Mouse (Mus musculus) myocyte (in vitro differentiated cells): ENCODE data around the gene Vangl1. TPM values are rescaled to one million over a fixed set of nuclear protein-coding genes. Genes with fewer than 3 reads are reported as not detected.
A peak's percentile ranks its signal among the peaks of the same experiment; 100 is the strongest.

Experiments used
- H3K27me3 ChIP-seq: one replicate; pipeline ENCODE4 v1.6.1; 2011; ENCODE audit not compliant: control insufficient read depth, insufficient read depth, insufficient read length
- H3K36me3 ChIP-seq: one replicate; pipeline ENCODE4 v1.6.1; 2011; ENCODE audit not compliant: control insufficient read depth, insufficient read depth
- H3K4me2 ChIP-seq: one replicate; pipeline ENCODE4 v1.6.1; 2011; ENCODE audit warnings: low read depth, control low read depth
- H3K4me3 ChIP-seq: one replicate; pipeline ENCODE4 v1.5.1; 2011; ENCODE audit warnings: mild to moderate bottlenecking, control low read depth, moderate library complexity
- H3K79me2 ChIP-seq: one replicate; pipeline ENCODE4 v1.6.1; 2011; ENCODE audit not compliant: control insufficient read depth, insufficient read depth
- H3ac ChIP-seq: one replicate; pipeline ENCODE4 v1.6.1; 2011; ENCODE audit not compliant: control insufficient read depth, insufficient read length
- CEBPB ChIP-seq: IDR thresholded peaks from 2 replicates; pipeline ENCODE4 v1.6.1; 2011; ENCODE audit warnings: mild to moderate bottlenecking, moderate library complexity; ENCODE audit not compliant: poor library complexity, insufficient read depth, severe bottlenecking
- E2F4 ChIP-seq: IDR thresholded peaks from one replicate; pipeline ENCODE4 v1.6.1; 2011; ENCODE audit warnings: mild to moderate bottlenecking, control low read depth, moderate library complexity; ENCODE audit not compliant: insufficient read depth
- MAX ChIP-seq: IDR thresholded peaks from one replicate; pipeline ENCODE4 v1.6.1; 2011; ENCODE audit warnings: low read depth, mild to moderate bottlenecking, control low read depth
- MYOD1 ChIP-seq, 3 experiments: IDR thresholded peaks; one replicate each; pipeline ENCODE4 v1.6.1; 2011; ENCODE audit warnings: control low read depth in 2 of 3, low read depth in 2 of 3, mild to moderate bottlenecking in 2 of 3, moderate library complexity in 1 of 3; ENCODE audit not compliant: insufficient read length in 2 of 3, control insufficient read depth in 1 of 3
- MYOG ChIP-seq, 3 experiments: IDR thresholded peaks; one replicate each; pipeline ENCODE4 v1.6.1; 2011; ENCODE audit warnings: control low read depth in 2 of 3, low read depth in 2 of 3, mild to moderate bottlenecking in 2 of 3; ENCODE audit not compliant: insufficient read length in 2 of 3, control insufficient read depth in 1 of 3, insufficient read depth in 1 of 3
- POLR2A ChIP-seq: IDR thresholded peaks from one replicate; pipeline ENCODE4 v1.6.1; 2011; ENCODE audit warnings: low read depth, mild to moderate bottlenecking, control low read depth, moderate library complexity; ENCODE audit not compliant: insufficient read length
- POLR2AphosphoS2 ChIP-seq: IDR thresholded peaks from one replicate; pipeline ENCODE4 v1.6.1; 2011; ENCODE audit warnings: low read depth, control low read depth; ENCODE audit not compliant: insufficient read length
- REST ChIP-seq: IDR thresholded peaks from one replicate; pipeline ENCODE4 v1.6.1; 2011; ENCODE audit warnings: mild to moderate bottlenecking, control low read depth, moderate library complexity; ENCODE audit not compliant: insufficient read depth, insufficient read length
- SRF ChIP-seq: IDR thresholded peaks from one replicate; pipeline ENCODE4 v1.6.1; 2011; ENCODE audit warnings: low read depth; ENCODE audit not compliant: control insufficient read depth, insufficient read length
- TCF12 ChIP-seq: IDR thresholded peaks from one replicate; pipeline ENCODE4 v1.6.1; 2011; ENCODE audit warnings: mild to moderate bottlenecking, control low read depth; ENCODE audit not compliant: poor library complexity, insufficient read depth, severe bottlenecking
- TCF3 ChIP-seq: IDR thresholded peaks from one replicate; pipeline ENCODE4 v1.6.1; 2011; ENCODE audit warnings: low read depth, control low read depth; ENCODE audit not compliant: insufficient read length
- USF1 ChIP-seq: IDR thresholded peaks from one replicate; pipeline ENCODE4 v1.6.1; 2011; ENCODE audit warnings: low read depth, mild to moderate bottlenecking, control low read depth, moderate library complexity
- polyA plus RNA-seq: library from polyadenylated mRNA; unstranded; fragments of >200 nt; fragmentation: generic; extraction: Trizol; gene quantifications from one replicate; pipeline ENCODE4 v1.2.1, GENCODE M21; 2012; ENCODE audit warnings: missing spikeins

Gene Vangl1
- 21.2 TPM for polyA plus RNA-seq

DNA sequence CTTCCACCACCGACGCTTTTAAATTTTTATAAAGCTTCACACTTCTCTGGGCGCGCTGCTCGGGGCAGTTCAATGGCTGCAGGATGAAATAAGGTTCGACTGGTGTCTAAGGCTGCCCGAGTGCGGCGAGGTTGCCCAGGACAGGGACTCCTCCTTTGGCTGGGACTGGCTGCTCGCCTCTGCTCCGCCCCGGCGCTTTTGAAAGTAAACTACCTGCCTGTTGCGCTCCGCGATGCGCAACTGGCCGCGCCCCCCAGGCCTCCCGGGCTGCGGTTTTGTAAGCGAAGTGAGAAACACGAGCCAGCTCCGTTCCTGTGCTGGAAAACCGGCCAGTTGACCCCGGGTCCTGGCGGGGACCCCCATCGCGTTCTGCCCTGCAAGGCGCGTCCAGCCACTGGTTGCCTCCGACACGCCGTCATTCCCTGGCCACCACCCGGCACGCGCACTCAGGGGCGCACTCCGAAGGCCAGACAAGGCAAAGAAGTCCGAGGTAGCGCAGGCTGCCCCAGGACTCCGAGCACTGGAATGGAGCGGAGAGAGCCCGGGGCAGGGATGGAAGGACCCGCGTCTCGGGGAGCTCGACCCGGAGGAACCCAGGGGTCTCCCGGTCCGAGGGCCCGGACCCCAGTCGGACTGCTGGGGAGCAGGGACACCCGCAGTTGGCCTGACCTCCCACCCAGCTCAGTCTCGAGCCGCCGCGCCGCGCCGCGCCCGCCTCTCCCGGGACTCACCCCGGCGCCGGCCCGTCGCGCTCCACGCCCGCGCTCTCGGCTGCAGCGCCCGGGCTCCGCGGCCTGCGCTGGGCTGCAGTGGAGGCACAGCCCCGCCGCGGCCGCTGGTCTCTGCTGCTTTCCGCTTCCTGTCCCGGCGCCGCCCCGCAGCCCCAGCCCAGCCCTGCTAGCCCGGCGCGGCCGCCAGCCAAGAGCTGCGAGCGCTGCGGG, at the start of gene Vangl1:
TSS of gene Vangl1 (minus strand) at position 913 of the 941 bp plus-strand sequence.
- no peaks in the 10 kb centered on the region for H3K36me3 ChIP-seq
- peak within 1 kb of the TSS; percentile 21 for H3ac ChIP-seq
- H3K79me2 ChIP-seq = peaks cover 44% of the 10 kb centered on the region
- H3K4me3 ChIP-seq = peak within 1 kb of the TSS; percentile 58
- H3K27me3 ChIP-seq = no peaks in the 10 kb centered on the region
- peak in 1 of 3 experiments; percentile 2 for TF ChIP-seq MYOG (IDR thresholded peaks at IDR 0.05; ENCODE audit: control insufficient read depth in 1 of 3, insufficient read depth in 1 of 3, insufficient read length in 2 of 3, low read depth in 2 of 3)
- peak; percentile 79 for TF ChIP-seq POLR2A
- no peak for TF ChIP-seq E2F4
- no peak for TF ChIP-seq MAX
- no peak for TF ChIP-seq TCF3
- no peak for TF ChIP-seq MYOD1 (IDR thresholded peaks at IDR 0.05; ENCODE audit: control insufficient read depth in 1 of 3, insufficient read length in 2 of 3, low read depth in 2 of 3)
- no peak for TF ChIP-seq CEBPB
- no peak for TF ChIP-seq SRF
- TF ChIP-seq POLR2AphosphoS2 = peak; percentile 29
- TF ChIP-seq REST = no peak
- no peak for TF ChIP-seq USF1
- no peak for TF ChIP-seq TCF12
- peak within 1 kb of the TSS; percentile 86 for H3K4me2 ChIP-seq

DNA sequence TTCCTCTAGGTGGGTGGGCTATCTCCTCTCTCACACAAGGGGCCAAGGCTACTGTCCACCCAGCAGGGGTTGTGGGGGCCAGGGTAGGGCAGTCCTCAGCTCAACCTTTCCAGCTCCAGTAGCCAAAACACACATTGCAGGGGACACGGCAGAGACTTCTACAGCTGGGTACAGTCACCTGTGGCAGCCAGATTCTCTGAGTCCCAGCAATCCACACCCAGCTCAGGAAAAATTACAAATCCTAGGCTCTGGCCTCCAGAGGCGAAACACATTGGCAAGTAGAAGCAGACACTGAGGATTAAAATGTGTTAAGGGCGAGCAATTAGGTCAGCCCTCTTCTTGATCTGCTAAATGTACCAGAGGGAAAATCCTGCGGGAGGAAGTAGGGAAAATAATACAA, 49.1 kb upstream of the Vangl1 start:
- TF ChIP-seq MAX (no peak), E2F4 (no peak), USF1 (no peak), SRF (no peak), TCF12 (no peak), POLR2AphosphoS2 (no peak), POLR2A (no peak), MYOG (IDR thresholded peaks at IDR 0.05; ENCODE audit: control insufficient read depth in 1 of 3, insufficient read depth in 1 of 3, insufficient read length in 2 of 3, low read depth in 2 of 3) (no peak), REST (no peak), TCF3 (no peak), CEBPB (no peak), MYOD1 (IDR thresholded peaks at IDR 0.05; ENCODE audit: control insufficient read depth in 1 of 3, insufficient read length in 2 of 3, low read depth in 2 of 3) (no peak)
- no peaks in the 10 kb centered on the region for H3K27me3 ChIP-seq
- no peak overlapping the region for H3ac ChIP-seq
- H3K4me2 ChIP-seq = no peak overlapping the region
- H3K36me3 ChIP-seq = no peaks in the 10 kb centered on the region
- no peaks in the 10 kb centered on the region for H3K79me2 ChIP-seq
- H3K4me3 ChIP-seq = no peak overlapping the region

DNA sequence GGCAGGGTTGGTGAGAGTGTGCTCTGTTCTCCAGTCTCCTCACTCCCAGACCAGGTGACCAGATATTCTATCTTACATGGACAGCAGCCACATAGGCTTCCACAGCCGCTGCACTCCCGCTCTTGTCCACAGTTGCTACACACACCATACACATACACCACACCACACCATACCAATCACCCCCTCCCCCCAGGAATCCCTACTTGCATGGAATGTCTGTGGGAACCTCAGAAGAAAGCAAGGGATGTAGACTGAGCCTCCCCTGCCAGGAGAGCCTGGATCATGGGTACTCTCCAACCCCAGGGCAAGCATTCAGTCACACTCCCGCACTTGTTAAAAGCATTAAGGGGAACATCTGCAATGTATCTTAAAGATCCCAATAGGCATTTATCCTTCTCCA, 48.4 kb upstream of the Vangl1 start:
- no peak overlapping the region for H3K4me3 ChIP-seq
- H3K27me3 ChIP-seq = no peaks in the 10 kb centered on the region
- H3ac ChIP-seq = no peak overlapping the region
- no peak for TF ChIP-seq E2F4
- no peak for TF ChIP-seq REST
- no peak for TF ChIP-seq TCF3
- no peaks in the 10 kb centered on the region for H3K36me3 ChIP-seq
- no peaks in the 10 kb centered on the region for H3K79me2 ChIP-seq
- H3K4me2 ChIP-seq = no peak overlapping the region

DNA sequence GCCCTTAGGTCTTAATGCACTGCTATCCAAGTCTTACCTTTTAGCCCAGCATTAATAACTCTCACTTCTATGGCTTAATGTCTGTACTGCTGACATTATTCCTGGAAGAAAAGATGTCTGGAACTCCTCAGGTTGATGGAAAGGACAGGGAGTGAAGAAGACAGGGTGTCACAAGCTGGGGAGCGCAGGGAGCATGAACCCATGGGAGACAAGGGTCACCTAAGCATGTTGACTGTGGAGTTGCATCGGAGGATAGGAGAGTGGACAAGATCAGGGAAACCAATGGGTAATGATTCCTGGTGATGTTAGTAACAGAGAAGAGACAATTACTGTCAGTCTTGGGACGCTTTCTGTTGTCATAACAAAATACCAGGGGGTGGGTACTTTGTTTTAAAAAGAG, 46.4 kb upstream of the Vangl1 start:
- TF ChIP-seq REST (no peak), MAX (no peak), TCF12 (no peak), MYOD1 (IDR thresholded peaks at IDR 0.05; ENCODE audit: control insufficient read depth in 1 of 3, insufficient read length in 2 of 3, low read depth in 2 of 3) (no peak)
- no peaks in the 10 kb centered on the region for H3K36me3 ChIP-seq
- H3ac ChIP-seq = no peak overlapping the region
- H3K4me3 ChIP-seq = no peak overlapping the region
- no peak overlapping the region for H3K4me2 ChIP-seq
- no peaks in the 10 kb centered on the region for H3K27me3 ChIP-seq
- no peaks in the 10 kb centered on the region for H3K79me2 ChIP-seq

DNA sequence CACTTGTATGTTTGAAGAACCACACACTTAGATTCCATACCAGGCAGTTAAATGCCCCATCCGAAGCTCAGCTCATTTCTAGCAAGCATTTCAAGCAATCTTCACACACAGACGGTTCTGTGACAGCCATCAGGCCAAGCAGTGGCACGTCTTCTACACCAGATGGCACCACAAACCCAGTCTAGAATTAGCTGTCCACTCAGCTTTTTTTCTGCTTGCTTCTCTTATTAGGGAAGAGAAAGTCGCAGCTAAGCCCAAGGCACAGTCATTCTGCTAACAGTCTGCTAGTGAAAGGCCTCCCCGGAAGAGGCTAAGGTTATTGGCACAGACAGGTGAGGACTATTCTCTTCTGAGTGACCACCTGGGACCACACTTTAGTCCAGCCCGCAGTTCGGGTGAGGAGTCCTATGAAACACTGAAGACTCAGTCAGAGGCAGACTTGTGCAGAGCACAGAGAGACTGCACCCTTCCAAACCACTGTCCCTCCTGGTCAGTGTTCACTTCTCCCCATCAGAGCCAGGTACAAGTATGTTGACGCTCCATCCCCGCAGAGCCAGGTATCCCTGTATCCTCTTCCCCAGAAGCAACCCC, 45.0 kb upstream of the Vangl1 start:
- no peak for TF ChIP-seq MYOG (IDR thresholded peaks at IDR 0.05; ENCODE audit: control insufficient read depth in 1 of 3, insufficient read depth in 1 of 3, insufficient read length in 2 of 3, low read depth in 2 of 3)
- TF ChIP-seq POLR2A = no peak
- TF ChIP-seq TCF3 = no peak
- no peak for TF ChIP-seq MAX
- no peak for TF ChIP-seq USF1
- TF ChIP-seq E2F4 = no peak
- TF ChIP-seq SRF = no peak
- no peak for TF ChIP-seq MYOD1 (IDR thresholded peaks at IDR 0.05; ENCODE audit: control insufficient read depth in 1 of 3, insufficient read length in 2 of 3, low read depth in 2 of 3)
- TF ChIP-seq POLR2AphosphoS2 = no peak
- TF ChIP-seq TCF12 = no peak
- TF ChIP-seq REST = no peak
- no peak for TF ChIP-seq CEBPB
- Histone ChIP-seq H3K79me2 (no peaks in the 10 kb centered on the region), H3K4me3 (no peak overlapping the region), H3K36me3 (no peaks in the 10 kb centered on the region), H3K4me2 (no peak overlapping the region), H3ac (no peak overlapping the region), H3K27me3 (no peaks in the 10 kb centered on the region)
